Mouse (Mus musculus) neural tube, embryonic 13.5 days (tissue): Measurements from ENCODE around the gene Slc39a1. TPM values are rescaled to one million over a fixed set of nuclear protein-coding genes. Genes with fewer than 3 reads are reported as not detected.

Source experiments
- ATAC-seq: fragments of 200-750 bp; cut with Nextera tagmentation; 2 replicates; pipeline ENCODE4 v1.8.0; 2017; ENCODE audit warnings: low read depth, mild to moderate bottlenecking, moderate TSS enrichment, moderate library complexity
- H3K27ac ChIP-seq: fragments of 300-500 bp; sonication (generic); replicated peaks from 2 replicates; pipeline ENCODE4 v1.5.1; 2015; ENCODE audit warnings: moderate library complexity, mild to moderate bottlenecking, inconsistent platforms
- H3K27me3 ChIP-seq: fragments of 300-500 bp; sonication (generic); 2 replicates; pipeline ENCODE4 v1.6.1; 2015; ENCODE audit warnings: mild to moderate bottlenecking, inconsistent platforms
- H3K36me3 ChIP-seq: fragments of 300-500 bp; sonication (generic); 2 replicates; pipeline ENCODE4 v1.6.1; 2015; ENCODE audit warnings: mild to moderate bottlenecking, inconsistent platforms
- H3K4me1 ChIP-seq: fragments of 300-500 bp; sonication (generic); replicated peaks from 2 replicates; pipeline ENCODE4 v1.6.1; 2015; ENCODE audit warnings: inconsistent platforms
- H3K4me2 ChIP-seq: fragments of 300-500 bp; sonication (generic); 2 replicates; pipeline ENCODE4 v1.6.1; 2015; ENCODE audit warnings: inconsistent platforms, mild to moderate bottlenecking, moderate library complexity
- H3K4me3 ChIP-seq: fragments of 300-500 bp; sonication (generic); 2 replicates; pipeline ENCODE4 v1.5.1; 2015; ENCODE audit warnings: mild to moderate bottlenecking, inconsistent platforms
- H3K9ac ChIP-seq: fragments of 300-500 bp; sonication (generic); 2 replicates; pipeline ENCODE4 v1.6.1; 2015; ENCODE audit warnings: moderate library complexity, mild to moderate bottlenecking, inconsistent platforms
- H3K9me3 ChIP-seq: fragments of 300-500 bp; sonication (generic); 2 replicates; pipeline ENCODE4 v1.6.1; 2016; ENCODE audit warnings: inconsistent platforms
- WGBS: fragments of 180-500 bp; shearing (Covaris S2); methylation state at CpG from one replicate; pipeline ENCODE4 v1.1.7; 2015; 5-methylcytosine and 5-hydroxymethylcytosine counted together
- polyA plus RNA-seq: library from polyadenylated mRNA; unstranded; fragments of >200 nt; fragmentation: Nextera tagmentation; extraction: Ambion mirVana; gene quantifications from 2 replicates; pipeline ENCODE4 v1.2.1, GENCODE M21; 2015

The Slc39a1 gene
- polyA plus RNA-seq, 1 experiment from 2014 or later, result 54.8 TPM

GRCm38 (mm10) chr3:90220088-90220487 is 27.9 kb upstream of the Slc39a1 start:
- Histone ChIP-seq H3K4me1 (peaks cover 19% of the 10 kb centered on the region), H3K4me3 (peak overlapping the region; percentile 40), H3K9ac (peak overlapping the region; percentile 69), H3K27ac (peak overlapping the region; percentile 68), H3K27me3 (no peaks in the 10 kb centered on the region), H3K4me2 (peak overlapping the region; percentile 79), H3K36me3 (peaks cover 9% of the 10 kb centered on the region; the same call in 1 of the 2 replicates), H3K9me3 (no peaks in the 10 kb centered on the region)
- ATAC-seq, result peak; percentile 65; the same call in 1 of the 2 replicates
- WGBS, result 10% methylated on average over 6 of the region's 6 CpGs

- Histone ChIP-seq H3K9ac (peak overlapping the region; percentile 69), H3K4me3 (peak overlapping the region; percentile 40), H3K27ac (peak overlapping the region; percentile 68), H3K4me2 (peak overlapping the region; percentile 79), H3K9me3 (no peaks in the 10 kb centered on the region), H3K27me3 (no peaks in the 10 kb centered on the region), H3K36me3 (peaks cover 13% of the 10 kb centered on the region; the same call in 1 of the 2 replicates), H3K4me1 (peaks cover 19% of the 10 kb centered on the region)
- peak; percentile 59 for ATAC-seq
- WGBS, result under 1% methylated on average over 19 of the region's 20 CpGs
Measured at GRCm38 (mm10) chr3:90220531-90220951, 27.4 kb upstream of the Slc39a1 start.

- H3K36me3 ChIP-seq, result peaks cover 15% of the 10 kb centered on the region; the same call in 1 of the 2 replicates
- no peak for ATAC-seq
- peak overlapping the region; percentile 40 for H3K4me3 ChIP-seq
- no peaks in the 10 kb centered on the region for H3K9me3 ChIP-seq
- 31% methylated on average over 5 of the region's 5 CpGs for WGBS
- no peak overlapping the region for H3K27ac ChIP-seq
- no peaks in the 10 kb centered on the region for H3K27me3 ChIP-seq
- peak overlapping the region; percentile 69 for H3K9ac ChIP-seq
- H3K4me1 ChIP-seq, result peaks cover 19% of the 10 kb centered on the region
- peak overlapping the region; percentile 79 for H3K4me2 ChIP-seq
Measured at GRCm38 (mm10) chr3:90221123-90221522, 26.8 kb upstream of the Slc39a1 start.

GRCm38 (mm10) chr3:90222455-90222854 is 25.5 kb upstream of the Slc39a1 start:
- H3K4me3 ChIP-seq, result no peak overlapping the region
- peaks cover 19% of the 10 kb centered on the region for H3K4me1 ChIP-seq
- no peak overlapping the region for H3K27ac ChIP-seq
- 90% methylated on average over 4 of the region's 4 CpGs for WGBS
- no peaks in the 10 kb centered on the region for H3K27me3 ChIP-seq
- no peak overlapping the region for H3K9ac ChIP-seq
- ATAC-seq, result no peak
- H3K4me2 ChIP-seq, result no peak overlapping the region
- H3K36me3 ChIP-seq, result peaks cover 15% of the 10 kb centered on the region; the same call in 1 of the 2 replicates
- no peaks in the 10 kb centered on the region for H3K9me3 ChIP-seq

GRCm38 (mm10) chr3:90222941-90223340 is 25.0 kb upstream of the Slc39a1 start:
- ATAC-seq, result no peak

GRCm38 (mm10) chr3:90224331-90224730 is 23.6 kb upstream of the Slc39a1 start:
- Histone ChIP-seq H3K27ac (no peak overlapping the region), H3K4me2 (no peak overlapping the region), H3K36me3 (peaks cover 15% of the 10 kb centered on the region; the same call in 1 of the 2 replicates), H3K9ac (no peak overlapping the region), H3K27me3 (no peaks in the 10 kb centered on the region), H3K4me3 (no peak overlapping the region), H3K9me3 (no peaks in the 10 kb centered on the region), H3K4me1 (peaks cover 19% of the 10 kb centered on the region)
- no peak for ATAC-seq
- WGBS, result 80% methylated on average over 10 of the region's 10 CpGs

More at GRCm38 (mm10) chr3:90222941-90223340, 25.0 kb upstream of the Slc39a1 start:
- peaks cover 15% of the 10 kb centered on the region; the same call in 1 of the 2 replicates for H3K36me3 ChIP-seq
- WGBS, result 87% methylated on average over 3 of the region's 3 CpGs
- H3K4me2 ChIP-seq, result no peak overlapping the region
- H3K4me3 ChIP-seq, result no peak overlapping the region
- H3K4me1 ChIP-seq, result peaks cover 19% of the 10 kb centered on the region
- H3K27ac ChIP-seq, result no peak overlapping the region
- H3K27me3 ChIP-seq, result no peaks in the 10 kb centered on the region
- no peaks in the 10 kb centered on the region for H3K9me3 ChIP-seq
- no peak overlapping the region for H3K9ac ChIP-seq

- no peaks in the 10 kb centered on the region for H3K27me3 ChIP-seq
- 17% methylated on average over 8 of the region's 8 CpGs for WGBS
- H3K4me3 ChIP-seq, result peak overlapping the region; percentile 86
- peak overlapping the region; percentile 90 for H3K27ac ChIP-seq
- H3K4me1 ChIP-seq, result peaks cover 17% of the 10 kb centered on the region
- H3K9ac ChIP-seq, result peak overlapping the region; percentile 84
- H3K9me3 ChIP-seq, result no peaks in the 10 kb centered on the region
- ATAC-seq, result peak; percentile 16; the same call in 1 of the 2 replicates
- H3K36me3 ChIP-seq, result peaks cover 24% of the 10 kb centered on the region
- peak overlapping the region; percentile 82 for H3K4me2 ChIP-seq
Measured at GRCm38 (mm10) chr3:90231075-90231474, 16.9 kb upstream of the Slc39a1 start.

GRCm38 (mm10) chr3:90231507-90232333 is 16.3 kb upstream of the Slc39a1 start, which contains the start of gene Jtb:
Jtb (plus strand) TSS chr3:90231597.
- peaks cover 17% of the 10 kb centered on the region for H3K4me1 ChIP-seq
- peak within 1 kb of the TSS; percentile 90 for H3K27ac ChIP-seq
- no peaks in the 10 kb centered on the region for H3K9me3 ChIP-seq
- ATAC-seq, result peak; percentile 97
- peak within 1 kb of the TSS; percentile 84 for H3K9ac ChIP-seq
- peak within 1 kb of the TSS; percentile 82 for H3K4me2 ChIP-seq
- peak within 1 kb of the TSS; percentile 86 for H3K4me3 ChIP-seq
- WGBS, result under 1% methylated on average over 61 of the region's 61 CpGs
- no peaks in the 10 kb centered on the region for H3K27me3 ChIP-seq
- H3K36me3 ChIP-seq, result peaks cover 30% of the 10 kb centered on the region

GRCm38 (mm10) chr3:90241251-90241650 is 6.7 kb upstream of the Slc39a1 start:
- Histone ChIP-seq H3K9me3 (no peaks in the 10 kb centered on the region), H3K36me3 (peaks cover 8% of the 10 kb centered on the region), H3K27me3 (no peaks in the 10 kb centered on the region), H3K27ac (no peak overlapping the region), H3K4me3 (no peak overlapping the region), H3K9ac (no peak overlapping the region), H3K4me1 (peaks cover 14% of the 10 kb centered on the region), H3K4me2 (no peak overlapping the region)
- 86% methylated on average over 2 of the region's 2 CpGs for WGBS
- ATAC-seq, result no peak

- H3K4me3 ChIP-seq, result no peak overlapping the region
- peaks cover 14% of the 10 kb centered on the region for H3K4me1 ChIP-seq
- ATAC-seq, result no peak
- H3K27ac ChIP-seq, result no peak overlapping the region
- peaks cover 2% of the 10 kb centered on the region for H3K36me3 ChIP-seq
- 87% methylated on average over 10 of the region's 10 CpGs for WGBS
- no peaks in the 10 kb centered on the region for H3K27me3 ChIP-seq
- H3K9ac ChIP-seq, result no peak overlapping the region
- no peaks in the 10 kb centered on the region for H3K9me3 ChIP-seq
- no peak overlapping the region for H3K4me2 ChIP-seq
Measured at GRCm38 (mm10) chr3:90241669-90242358, 6.2 kb upstream of the Slc39a1 start.

GRCm38 (mm10) chr3:90242984-90243775 is 4.8 kb upstream of the Slc39a1 start, which contains the start of gene Creb3l4:
Creb3l4 (minus strand) TSS chr3:90243512.
- 2% methylated on average over 19 of the region's 19 CpGs for WGBS
- peak; percentile 54 for ATAC-seq
- H3K9me3 ChIP-seq, result no peaks in the 10 kb centered on the region
- peak within 1 kb of the TSS; percentile 37 for H3K4me3 ChIP-seq
- peaks cover 18% of the 10 kb centered on the region for H3K4me1 ChIP-seq
- H3K9ac ChIP-seq, result peak within 1 kb of the TSS; percentile 58
- H3K36me3 ChIP-seq, result no peaks in the 10 kb centered on the region
- no peaks in the 10 kb centered on the region for H3K27me3 ChIP-seq
- H3K27ac ChIP-seq, result 0 out of 2 replicates have a peak within 1 kb of the TSS, but pooled peaks have one; percentile 24
- H3K4me2 ChIP-seq, result peak within 1 kb of the TSS; percentile 70
